Mouse (Mus musculus): ENCODE results near the gene Ccer2. TPM values are rescaled to one million over a fixed set of nuclear protein-coding genes. Genes with fewer than 3 reads are reported as not detected.

Gene Ccer2
- not detected for polyA plus RNA-seq (2017; shearing (Covaris generic))

GRCm38 (mm10) chr7:28756079-28756478 is at the start of gene Ccer2:
Ccer2 (plus strand) TSS chr7:28756174.

GRCm38 (mm10) chr7:28716590-28717281 is 39.2 kb upstream of the Ccer2 start, which contains the start of gene Fbxo17:
Fbxo17 (plus strand) TSS chr7:28716804.

GRCm38 (mm10) chr7:28741709-28742438 is 14.1 kb upstream of the Ccer2 start, which contains the start of the genes Mrps12 and Sars2:
Mrps12 (minus strand) TSS chr7:28741820.
Sars2 (plus strand) TSS chr7:28741992.

GRCm38 (mm10) chr7:28766173-28766879 is 10.4 kb downstream of the Ccer2 start, which contains the start of gene Sirt2:
Sirt2 (plus strand) TSS chr7:28766735.

GRCm38 (mm10) chr7:28767462-28767965 is 11.5 kb downstream of the Ccer2 start, which contains the start of gene Nfkbib:
Nfkbib (minus strand) TSS chr7:28767512.

GRCm38 (mm10) chr7:28788307-28789195 is 32.6 kb downstream of the Ccer2 start, which contains the start of gene Rinl:
Rinl (plus strand) TSS chr7:28788969.

DNA sequence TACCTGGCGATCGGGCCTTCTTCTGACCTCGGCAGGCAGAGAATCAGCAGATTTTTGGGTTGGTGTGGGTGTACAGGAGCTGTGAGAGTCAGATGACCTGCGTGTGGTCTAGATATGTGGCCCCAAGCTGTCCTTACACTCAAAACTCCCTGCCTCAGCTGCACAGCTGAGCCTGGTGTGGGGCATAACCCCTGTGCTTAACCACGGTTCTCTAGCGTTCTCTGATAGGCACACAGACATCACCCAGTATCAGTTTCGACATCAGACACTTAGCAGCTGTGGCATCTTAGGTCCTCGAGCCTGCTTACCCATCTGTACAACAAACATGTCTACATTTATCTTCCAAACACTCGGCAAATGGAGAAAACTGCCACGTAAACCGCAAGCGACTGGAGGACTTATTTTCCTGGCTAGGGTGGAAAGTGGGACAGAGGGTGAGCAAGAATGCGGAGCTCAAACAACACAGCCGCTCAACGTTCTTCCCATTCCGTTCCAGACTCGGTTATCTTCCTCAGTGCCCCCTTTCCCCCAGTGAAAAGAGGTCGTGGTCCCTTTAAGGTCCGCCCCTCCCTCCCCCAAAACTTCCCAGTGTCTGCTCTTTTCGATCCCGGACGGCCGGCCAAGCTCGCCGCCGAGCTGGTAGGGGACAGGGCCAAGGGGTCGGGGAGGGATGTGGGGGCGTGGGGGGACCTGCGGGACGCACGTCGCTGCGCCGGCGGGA is 52.4 kb downstream of the Ccer2 start, which contains the start of gene Hnrnpl:
TSS of gene Hnrnpl (plus strand) at position 321 of the 721 bp plus-strand sequence.

Other genes with a start within 250 kb of the Ccer2 start
- gene Ifnl2, start 245.7 kb upstream of the Ccer2 start, polyA plus RNA-seq (2017; shearing (Covaris generic)): not detected
- gene Ifnl3, start 233.3 kb upstream of the Ccer2 start, polyA plus RNA-seq (2017; shearing (Covaris generic)): not detected
- gene Sycn, start 215.3 kb upstream of the Ccer2 start, polyA plus RNA-seq (2017; shearing (Covaris generic)): not detected
- 0.42 TPM for gene Nccrp1, start 208.9 kb upstream of the Ccer2 start, polyA plus RNA-seq (2017; shearing (Covaris generic))
- gene Samd4b, start 158.0 kb upstream of the Ccer2 start, polyA plus RNA-seq (2017; shearing (Covaris generic)): 4.0 TPM
- 5.4 TPM for gene Pak4, start 158.0 kb upstream of the Ccer2 start, polyA plus RNA-seq (2017; shearing (Covaris generic))
- not detected for gene Acp7, start 124.8 kb upstream of the Ccer2 start, polyA plus RNA-seq (2017; shearing (Covaris generic))
- 5.1 TPM for gene Fbxo27, start 63.3 kb upstream of the Ccer2 start, polyA plus RNA-seq (2017; shearing (Covaris generic))
- 5.4 TPM for gene Fbxo17, start 39.4 kb upstream of the Ccer2 start, polyA plus RNA-seq (2017; shearing (Covaris generic))
- gene Mrps12, start 14.4 kb upstream of the Ccer2 start, polyA plus RNA-seq (2017; shearing (Covaris generic)): 110 TPM
- gene Sars2, start 14.2 kb upstream of the Ccer2 start, polyA plus RNA-seq (2017; shearing (Covaris generic)): 17.8 TPM
- 107 TPM for gene Sirt2, start 10.6 kb downstream of the Ccer2 start, polyA plus RNA-seq (2017; shearing (Covaris generic))
- 122 TPM for gene Nfkbib, start 11.3 kb downstream of the Ccer2 start, polyA plus RNA-seq (2017; shearing (Covaris generic))
- gene Rinl, start 32.8 kb downstream of the Ccer2 start, polyA plus RNA-seq (2017; shearing (Covaris generic)): 324 TPM
- gene Hnrnpl, start 52.4 kb downstream of the Ccer2 start, polyA plus RNA-seq (2017; shearing (Covaris generic)): 110 TPM
- gene Ech1, start 69.0 kb downstream of the Ccer2 start, polyA plus RNA-seq (2017; shearing (Covaris generic)): 208 TPM
- gene Lgals4, start 77.7 kb downstream of the Ccer2 start, polyA plus RNA-seq (2017; shearing (Covaris generic)): 25.3 TPM
- gene Lgals7, start 107.7 kb downstream of the Ccer2 start, polyA plus RNA-seq (2017; shearing (Covaris generic)): 1.2 TPM
- gene Capn12, start 125.2 kb downstream of the Ccer2 start, polyA plus RNA-seq (2017; shearing (Covaris generic)): 0.12 TPM
- 292 TPM for gene Actn4, start 206.2 kb downstream of the Ccer2 start, polyA plus RNA-seq (2017; shearing (Covaris generic))
- gene Eif3k, start 225.7 kb downstream of the Ccer2 start, polyA plus RNA-seq (2017; shearing (Covaris generic)): 397 TPM
- gene Map4k1, start 225.9 kb downstream of the Ccer2 start, polyA plus RNA-seq (2017; shearing (Covaris generic)): 142 TPM